Mouse (Mus musculus) cerebellum, postnatal 14 days (tissue): ENCODE measurements around the gene Opalin.

Source experiments
- DNase-seq, 2 experiments: peaks; one replicate each; pipeline ENCODE4 v3.0.0; 2021; ENCODE audit warnings: mixed read lengths in 2 of 2

The Opalin gene

DNA sequence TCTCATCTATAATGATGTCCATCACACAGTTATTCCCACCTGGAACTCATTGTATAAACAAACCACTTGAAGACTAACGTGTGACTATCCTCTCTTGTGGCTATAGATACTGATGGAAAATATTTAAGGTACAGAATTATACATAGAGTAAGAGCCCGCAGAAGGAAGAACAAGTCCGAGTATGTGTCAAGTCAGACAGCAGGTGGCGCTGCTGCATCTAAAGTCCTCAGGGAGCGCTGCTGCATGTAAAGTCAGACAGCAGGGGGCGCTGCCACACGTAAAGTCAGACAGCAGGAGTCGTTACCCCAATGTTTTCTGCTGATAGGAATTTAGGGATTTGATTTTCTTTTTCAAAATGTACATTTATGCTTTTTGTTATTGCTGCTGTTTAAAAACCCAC, 5.4 kb downstream of the Opalin start:
- DNase-seq: peak; percentile 91 to 96

DNA sequence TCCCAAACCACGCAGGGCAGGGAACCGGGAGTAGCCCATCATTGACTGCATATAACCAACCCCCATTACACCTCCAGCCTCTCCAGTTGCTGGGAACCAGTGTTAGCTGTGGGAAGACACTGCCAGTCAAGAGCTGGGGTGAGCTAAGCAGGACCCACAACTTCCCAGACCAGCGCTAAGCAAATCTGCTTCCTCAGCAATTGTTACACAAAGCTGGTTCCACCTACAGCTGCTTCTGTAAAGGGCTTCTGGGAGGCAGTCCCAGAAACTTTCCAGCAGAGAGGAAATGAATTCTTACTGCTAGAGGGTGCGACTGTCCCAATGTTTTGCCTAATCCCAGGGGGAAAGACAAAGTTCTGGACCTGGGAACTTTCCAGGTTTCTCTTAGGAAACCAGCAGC, 22.2 kb downstream of the Opalin start:
- no peak for DNase-seq

DNA sequence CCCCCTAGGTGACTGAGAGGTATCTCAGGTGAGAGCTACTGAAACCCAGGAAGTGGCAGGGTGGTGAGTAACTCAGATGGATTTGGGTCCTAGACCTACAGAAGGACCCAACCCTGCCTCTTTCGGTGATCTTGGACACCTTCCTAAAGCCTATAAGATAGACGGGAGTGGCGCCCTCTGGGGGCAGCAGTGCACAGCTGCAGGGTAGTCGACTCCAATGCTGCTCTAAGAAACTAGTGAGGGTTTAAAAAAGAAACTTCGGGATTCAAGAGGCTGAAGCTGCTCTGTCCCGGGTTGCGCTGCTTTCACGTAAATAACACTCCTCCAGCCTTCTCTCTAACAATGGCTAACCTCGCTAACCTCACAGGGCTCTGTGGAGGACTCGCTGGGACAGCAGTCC, 23.4 kb downstream of the Opalin start:
- peak in 1 of 2 experiments; percentile 53 for DNase-seq

DNA sequence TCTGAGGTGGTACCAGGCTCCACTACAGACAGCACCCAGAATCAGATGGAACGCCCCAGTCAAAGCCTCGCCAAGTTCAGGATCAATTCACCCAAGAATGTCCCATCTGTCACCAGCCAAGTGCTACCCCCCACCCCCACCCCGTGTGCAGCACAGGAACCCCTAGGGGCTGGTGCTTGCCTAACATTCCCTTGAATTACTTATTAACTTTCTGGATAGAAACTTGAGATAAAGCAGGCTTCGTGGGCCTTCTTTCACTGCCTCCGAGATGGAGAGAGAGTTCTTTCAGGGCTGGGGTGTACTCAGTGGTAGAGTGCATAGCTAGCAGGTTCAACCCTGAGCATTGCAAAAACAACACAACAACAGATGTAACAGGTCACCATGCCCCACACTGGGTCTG, 24.7 kb downstream of the Opalin start:
- no peak for DNase-seq

DNA sequence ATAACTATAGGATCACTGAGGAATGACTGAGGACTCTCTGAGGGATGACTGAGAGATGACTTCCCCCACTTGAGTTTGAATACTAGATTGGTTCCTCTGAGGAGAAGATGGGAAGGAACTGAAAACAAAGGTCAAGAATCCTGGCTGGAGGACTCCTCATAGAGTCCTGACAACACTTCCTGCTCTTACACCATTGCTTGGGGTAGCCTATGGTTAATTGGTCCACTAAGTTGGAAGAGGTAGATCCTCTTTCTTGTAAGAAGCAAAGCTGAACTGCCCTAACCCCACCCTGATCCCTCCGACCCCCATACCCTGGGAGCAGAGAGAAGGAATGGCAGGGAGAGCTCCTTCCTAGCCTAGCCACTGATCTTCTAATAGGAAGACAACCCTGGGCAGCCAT, 25.2 kb downstream of the Opalin start:
- DNase-seq: no peak

DNA sequence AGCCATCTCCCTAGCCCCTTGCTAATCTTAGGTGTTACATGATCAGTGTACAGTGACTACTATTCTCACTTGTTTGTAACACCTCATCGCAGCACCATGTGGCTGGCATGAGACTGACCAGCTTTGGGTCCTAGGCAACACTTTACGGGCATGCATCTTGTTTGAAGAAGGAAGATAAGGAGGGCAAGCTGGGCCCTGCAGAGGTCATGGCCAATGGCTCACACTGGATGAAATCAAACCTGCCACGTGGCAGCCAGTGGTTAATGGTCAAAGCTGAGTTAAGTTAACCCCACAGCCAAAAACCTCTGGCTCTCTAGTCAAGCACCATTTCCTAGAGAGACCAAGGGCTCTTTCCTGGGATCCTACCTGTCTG, 28.7 kb downstream of the Opalin start:
- no peak for DNase-seq

DNA sequence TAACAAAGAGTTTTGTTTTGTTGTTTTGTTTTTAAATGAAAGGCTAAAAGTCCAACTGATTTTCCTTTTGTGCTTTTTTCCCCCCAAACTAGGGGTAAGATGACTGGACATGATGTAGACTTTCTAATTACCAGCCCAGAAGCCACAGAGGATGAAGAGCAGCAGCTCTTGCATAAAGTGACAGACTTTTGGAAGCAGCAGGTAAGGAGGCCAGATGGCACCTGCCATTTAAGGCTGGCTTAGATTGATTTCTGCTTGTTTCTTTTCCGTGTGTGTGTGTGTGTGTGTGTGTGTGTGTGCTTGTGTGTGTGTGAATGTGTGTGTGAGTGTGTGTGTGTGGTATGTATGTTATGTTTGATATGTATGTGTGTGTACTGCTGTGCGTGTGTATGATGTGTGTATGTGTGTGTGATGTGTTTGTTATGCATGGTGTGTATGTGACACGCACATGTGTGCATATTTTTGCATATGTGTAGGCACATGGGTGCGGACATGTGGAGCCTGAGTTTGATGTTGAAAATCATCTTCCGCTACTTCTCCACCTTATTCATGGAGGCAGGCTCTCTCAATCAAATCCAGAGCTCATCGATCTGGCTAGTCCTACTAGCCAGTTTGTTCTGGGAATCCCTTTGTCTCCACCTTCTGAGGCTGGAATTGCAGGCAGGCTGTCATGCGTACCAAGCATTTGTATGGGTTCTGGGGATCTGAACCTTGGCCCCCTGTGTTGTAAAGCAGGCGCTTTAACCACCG, 29.3 kb downstream of the Opalin start:
- peak; percentile 28 to 36 for DNase-seq

DNA sequence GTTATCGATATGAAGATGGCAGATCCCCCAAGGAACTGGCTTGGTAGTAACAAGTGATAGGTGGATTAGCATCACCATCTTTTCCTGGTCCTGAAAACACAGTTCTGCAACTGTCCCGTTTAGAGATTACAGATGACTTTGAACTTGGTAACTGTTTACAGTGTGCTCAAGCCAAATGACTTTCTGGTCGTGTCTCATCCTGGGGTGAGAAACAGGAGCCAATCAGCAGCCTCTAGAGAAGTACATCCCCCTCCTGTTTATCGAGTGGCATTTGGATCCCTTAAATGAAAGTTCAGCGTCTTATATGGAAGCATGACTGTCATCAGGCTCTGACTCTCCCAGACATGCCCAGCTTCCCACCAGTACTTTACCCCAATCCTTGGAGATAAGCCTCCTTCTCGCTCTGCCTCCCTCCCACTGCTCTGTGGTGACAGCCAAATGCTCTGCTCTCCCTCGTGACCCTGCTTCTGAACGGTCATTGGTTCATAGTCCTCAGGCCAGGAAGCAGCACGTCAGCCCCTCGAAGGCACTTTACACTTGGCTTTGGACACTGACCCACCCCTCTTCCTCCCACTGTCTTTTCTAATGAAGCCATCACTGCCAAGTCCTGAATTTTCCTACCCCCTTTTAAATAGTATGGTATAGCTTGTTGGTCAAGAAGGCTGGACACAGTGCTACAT, 31.7 kb downstream of the Opalin start:
- DNase-seq: no peak

DNA sequence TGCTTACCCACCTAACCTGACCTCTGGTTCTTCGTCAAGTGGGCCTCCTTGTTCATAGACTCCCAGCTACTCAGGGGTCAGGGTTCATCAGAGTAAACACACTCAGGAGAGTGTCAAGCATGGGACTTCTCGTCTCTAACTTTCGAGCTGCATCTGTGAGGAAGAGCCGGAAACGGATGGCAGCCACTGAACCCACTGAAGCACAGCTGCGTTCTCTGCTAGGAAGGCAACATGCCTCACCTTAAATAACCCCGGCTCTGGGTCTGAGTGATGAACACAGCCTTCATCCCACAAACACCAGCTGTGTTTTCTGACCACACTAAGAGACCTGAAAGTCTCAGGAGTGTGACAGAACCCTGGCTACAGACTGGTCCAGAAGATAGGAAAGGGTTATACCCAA, 37.8 kb downstream of the Opalin start:
- no peak for DNase-seq

DNA sequence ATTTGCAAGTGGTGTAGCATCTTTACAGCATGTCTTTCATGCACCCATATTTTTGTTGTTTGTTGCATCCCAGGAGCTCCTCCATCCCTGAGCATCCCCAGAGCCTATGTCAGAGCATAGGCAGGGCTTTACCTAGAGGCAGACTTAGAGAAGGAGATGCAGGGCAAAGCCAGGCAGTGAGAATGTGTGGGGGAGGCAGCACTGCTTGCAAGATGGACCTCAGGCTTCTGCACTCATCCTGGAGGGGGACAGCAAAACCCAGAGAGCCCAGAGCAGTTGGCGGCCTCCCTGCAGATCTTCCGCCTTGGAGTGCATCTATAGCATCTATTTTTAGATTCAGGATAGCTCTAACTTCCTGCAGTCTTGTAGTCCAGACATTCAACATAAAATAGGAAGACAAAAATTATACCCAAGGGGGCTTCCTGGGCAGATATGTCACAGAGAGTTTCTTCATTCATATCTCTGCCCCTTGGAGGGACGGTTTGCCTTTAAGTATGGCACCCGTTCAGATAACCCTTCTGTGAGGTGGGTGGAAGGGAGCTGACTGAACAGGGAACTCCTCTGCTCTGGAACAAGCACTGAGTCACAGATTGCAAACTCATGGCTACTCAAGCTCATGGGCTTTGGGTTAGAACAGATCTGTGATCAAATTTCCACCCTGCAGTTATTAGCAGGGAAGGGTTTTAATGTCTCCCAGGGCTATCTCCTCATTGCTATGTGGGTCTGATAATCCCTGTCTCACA, 40.9 kb downstream of the Opalin start:
- DNase-seq: no peak

DNA sequence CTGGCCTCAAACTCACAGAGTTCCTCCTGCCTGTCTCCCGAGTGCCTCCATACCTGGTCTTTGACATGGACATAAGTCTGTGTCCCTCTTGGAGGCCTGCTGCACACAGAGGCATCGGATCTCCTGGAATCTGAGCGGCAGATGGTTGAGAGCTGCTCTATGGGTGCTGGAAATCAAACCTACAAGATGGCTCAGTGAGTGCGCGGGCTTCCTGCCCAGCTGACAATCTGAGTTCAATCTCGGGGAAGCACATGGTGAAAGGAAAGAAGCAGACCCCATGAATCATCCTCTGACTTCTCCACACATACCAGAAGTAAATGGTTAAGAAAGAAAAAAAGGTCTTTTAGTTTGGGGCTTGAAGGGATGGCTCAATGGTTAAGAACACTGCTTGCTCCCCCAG, 45.0 kb downstream of the Opalin start:
- DNase-seq: no peak

DNA sequence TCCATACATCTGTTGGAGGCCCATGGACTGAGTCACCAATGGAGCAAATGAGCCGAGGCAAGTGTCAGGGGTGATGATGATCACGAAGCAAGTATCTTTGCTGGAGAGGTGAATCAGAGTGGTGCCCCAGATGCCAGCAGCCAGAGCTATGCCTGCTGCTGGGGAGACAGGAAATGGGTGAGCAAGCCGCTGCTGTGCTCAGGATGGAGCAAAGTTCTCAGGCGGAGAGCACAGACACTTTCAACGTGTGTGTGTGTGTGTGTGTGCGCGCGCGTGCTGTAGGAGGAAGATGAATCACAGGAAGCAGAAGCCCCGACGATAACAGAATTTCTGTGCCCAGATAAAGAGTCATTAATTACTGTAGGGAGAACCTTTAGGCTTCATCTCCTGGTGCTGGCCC, 45.9 kb downstream of the Opalin start:
- DNase-seq: no peak

DNA sequence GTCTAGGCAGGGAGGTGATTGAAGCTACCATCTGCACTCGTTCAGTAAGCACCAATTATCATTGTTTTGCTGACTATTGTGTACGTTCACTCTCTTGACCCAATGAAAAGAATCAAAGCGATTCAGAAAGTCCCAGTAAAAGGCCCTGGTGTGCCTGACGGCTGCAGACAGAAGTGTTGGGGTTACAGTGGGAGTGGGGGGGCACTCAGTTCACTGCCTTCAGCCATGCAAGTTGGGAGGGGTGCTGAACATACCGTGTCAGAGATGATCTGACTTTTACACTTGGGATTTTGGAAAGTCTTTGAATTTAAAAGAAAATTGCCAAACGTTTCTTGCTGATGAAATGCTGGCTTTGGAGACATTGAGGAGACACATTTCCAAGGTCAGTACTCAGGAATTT, 46.8 kb downstream of the Opalin start:
- DNase-seq: no peak

DNA sequence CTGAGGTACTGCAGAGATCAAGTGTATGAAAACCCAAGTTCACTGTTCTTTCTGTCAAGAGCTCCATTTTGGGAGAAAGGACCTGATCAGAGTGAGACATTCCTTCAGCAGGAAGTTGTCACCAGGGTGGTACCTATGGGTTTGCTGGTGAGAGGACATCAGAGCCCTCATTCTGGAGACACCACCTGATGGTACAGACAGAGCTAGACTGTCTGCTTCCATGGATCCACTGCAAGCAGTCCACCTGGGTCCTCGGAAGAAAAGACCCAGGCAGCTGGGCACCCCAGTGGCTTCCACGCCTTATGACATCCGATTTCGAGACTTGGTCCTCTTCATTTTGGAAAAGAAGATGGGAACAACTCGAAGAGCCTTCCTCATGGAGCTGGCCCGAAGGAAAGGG, 47.7 kb downstream of the Opalin start, which contains the start of gene Dntt:
Dntt (plus strand) TSS at position 57 of the 400 bp plus-strand sequence.
- DNase-seq: no peak

DNA sequence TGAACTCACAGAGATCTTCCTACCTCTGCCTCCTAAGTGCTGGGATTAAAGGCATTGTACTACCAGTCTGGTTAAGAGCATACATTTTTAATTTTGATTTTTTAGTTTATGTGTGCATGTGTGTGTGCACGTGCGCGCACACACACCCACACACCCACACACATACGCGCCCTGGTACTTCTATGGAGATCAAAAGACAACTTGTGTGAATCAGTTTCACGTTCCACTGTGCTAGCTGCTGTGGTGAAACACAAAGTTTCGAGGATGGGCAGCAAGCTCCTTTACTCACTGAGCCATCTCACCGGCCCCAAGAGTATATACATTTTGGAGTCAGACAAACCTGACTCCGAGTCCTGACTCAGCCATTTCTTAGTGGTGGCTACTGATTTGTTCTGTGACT, 49.3 kb downstream of the Opalin start:
- DNase-seq: no peak

DNA sequence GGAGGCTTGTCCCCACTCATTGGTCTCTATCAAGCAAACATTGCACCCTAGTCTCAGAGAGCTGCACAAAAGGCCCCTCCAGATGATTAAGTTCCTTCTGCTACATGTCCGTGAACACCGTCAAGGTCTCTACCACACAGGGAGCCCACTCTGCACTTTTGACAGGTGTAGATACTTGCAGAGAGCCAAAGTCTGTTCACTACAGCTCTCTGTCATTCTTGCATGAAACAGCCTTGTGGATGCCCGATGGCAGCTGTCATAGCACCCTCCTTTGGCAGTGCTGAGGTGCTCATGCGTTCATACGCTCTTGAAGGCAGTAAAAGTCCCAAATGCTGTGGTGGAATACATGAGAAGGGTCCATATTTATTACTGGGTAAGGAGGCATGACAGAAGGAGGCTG, 49.9 kb downstream of the Opalin start:
- no peak for DNase-seq

DNA sequence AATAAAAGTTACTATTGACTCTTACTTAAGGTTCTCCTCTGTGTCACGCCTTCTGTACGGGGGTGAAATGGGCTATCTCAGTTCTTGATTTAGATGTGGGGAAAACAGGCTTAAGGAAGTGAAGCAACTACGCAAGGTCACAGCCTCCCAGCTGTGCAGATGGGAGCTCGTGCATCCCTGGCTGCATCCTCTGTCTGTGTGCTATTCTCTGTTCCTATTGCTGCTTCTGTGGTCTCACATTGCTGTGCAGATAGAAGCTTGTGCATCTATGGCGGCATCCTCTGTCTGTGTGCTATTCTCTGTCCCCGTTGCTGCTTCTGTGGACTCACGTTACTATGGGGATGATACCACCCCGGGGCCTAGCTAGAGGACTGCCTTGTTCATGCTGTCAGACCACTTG, 50.4 kb downstream of the Opalin start:
- DNase-seq: no peak

DNA sequence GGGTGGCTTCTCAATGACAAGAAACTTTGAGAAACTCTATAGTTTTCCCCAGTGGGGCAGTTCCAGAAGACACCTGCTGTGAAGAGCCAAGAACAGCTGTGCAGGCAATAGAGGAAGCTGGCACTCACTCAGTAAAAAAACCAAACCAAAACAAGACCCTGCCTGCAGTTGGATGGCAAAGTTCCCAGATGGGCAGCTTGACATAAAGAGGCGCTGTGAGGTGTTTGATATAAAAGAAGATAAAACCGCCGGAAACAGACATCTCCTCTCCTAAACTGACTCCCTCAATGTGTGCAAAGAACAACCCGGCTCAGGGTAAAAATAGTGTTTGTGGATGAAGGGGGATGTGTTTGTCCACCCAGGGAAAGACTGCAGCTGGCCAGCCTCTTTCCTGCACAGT, 54.7 kb downstream of the Opalin start:
- peak in 1 of 2 experiments; percentile 13 for DNase-seq

DNA sequence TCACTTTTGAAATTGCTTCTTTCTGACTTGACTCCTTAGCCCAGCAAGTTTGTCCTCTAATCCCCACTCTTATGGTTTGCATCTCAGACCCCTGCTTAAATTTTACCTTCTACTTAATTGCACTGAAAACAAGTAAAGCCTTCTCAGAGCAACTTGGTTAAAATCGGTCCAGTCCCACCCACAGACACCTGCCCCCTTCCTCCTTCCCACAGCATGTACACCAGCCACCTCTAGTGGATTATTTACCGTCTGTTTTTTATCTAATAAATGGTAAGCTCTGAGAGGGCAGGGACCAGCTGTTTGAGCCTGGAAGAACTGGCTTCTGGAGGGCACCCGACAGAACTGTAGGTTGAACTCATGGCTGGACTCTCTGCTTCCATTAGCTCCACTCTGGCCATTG, 56.4 kb downstream of the Opalin start:
- DNase-seq: no peak

DNA sequence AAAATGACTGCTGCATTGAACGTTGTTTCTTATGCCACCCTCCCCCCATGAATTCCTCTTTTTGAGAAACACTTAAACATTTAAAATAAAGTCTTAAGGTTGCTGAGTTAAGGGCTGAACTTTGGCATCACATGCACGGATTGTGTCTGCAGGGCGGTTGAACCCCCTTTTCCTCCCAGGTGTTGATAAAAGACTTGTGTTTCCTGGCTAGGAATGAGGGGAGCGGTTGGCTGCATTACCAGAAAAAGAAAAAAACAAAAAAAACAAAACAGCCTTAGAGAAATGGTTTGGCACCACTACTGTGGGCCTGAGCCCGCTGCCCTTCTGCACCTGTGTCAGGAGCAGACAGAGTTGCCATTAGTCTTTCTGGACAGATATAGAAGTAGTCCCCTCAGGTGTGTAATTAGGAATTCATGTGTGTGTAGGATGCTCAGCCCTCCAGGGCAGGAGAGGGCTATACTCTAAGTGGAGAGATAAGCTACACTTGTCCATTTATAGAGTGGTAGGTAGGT, 57.7 kb downstream of the Opalin start:
- no peak for DNase-seq

DNA sequence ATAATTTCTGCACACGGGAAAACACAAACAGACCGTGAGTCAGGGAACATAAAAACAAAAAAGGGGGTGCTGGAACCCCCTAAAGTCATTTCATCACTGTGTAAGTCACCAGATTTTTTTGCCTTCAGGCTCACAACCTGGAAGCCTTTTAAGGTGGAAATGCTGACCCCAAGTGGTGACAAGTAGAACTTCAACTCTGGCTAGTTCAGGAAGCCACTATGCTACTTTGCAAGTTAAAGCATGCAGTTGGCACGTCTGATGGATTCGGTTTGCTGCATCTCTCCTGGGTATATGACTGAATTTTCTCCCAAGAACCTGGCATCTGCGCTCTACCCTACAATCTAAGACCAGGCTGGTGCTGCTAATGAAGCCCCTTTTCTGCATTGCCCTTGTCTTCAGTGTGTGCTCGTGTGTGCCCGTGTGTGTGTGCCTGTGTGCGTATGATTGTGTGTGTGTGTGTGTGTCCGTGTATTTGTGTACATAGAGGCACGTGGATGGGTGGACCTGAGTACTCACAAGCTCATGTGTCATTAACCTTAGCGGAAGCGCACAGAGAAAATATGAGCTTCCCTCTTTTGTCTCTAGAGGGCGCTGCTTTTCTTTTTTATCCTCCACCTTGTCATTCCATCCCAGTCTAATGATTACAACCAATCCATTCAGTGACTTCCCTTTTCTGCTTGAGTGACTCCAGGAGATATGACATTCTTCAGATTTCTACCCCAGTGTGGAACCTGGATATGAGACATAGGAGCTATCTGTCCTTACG, 60.8 kb downstream of the Opalin start:
- peak; percentile 73 to 75 for DNase-seq

DNA sequence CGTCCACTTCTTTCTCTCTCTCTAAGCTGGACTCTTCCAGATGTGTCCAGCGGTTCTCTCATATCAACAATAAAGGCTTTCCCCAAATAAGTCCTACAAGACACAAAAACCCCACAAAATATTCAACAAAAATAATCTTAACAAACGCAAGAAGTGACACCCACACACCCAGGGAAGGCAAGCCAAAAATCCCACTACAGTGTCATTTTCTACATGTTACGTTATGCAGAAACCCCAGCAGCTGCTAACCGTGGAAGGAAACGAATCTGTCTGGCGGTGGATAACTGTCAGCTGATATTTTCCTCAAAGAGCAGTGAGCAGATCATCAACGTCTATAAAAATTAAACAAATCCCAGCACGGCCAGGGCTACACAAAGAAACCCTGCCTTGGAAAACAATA, 62.9 kb downstream of the Opalin start:
- DNase-seq: no peak

DNA sequence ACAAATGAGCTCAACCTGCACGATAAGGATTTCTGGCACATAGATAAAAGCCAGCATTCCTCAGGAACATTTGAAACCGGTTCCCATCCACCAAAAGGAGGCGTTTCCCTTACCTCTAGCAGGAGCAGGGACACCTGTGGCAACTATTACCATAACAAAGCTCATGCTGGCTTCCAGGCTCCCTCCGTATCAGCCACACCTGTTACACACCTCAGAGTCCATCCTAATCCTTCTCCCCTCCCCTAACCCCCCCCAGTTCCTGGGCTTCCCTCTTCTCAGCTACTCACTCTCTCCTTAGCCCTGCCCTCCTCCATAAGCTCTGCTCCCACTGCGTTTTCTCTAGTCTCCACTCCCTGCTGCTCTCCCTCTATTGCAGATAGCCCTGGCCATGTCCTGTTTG, 63.3 kb downstream of the Opalin start:
- no peak for DNase-seq
